Mouse (Mus musculus): ENCODE data around the gene Palld.

GRCm38 (mm10) chr8:61661611-61662010 lies 240.9 kb downstream of the Palld start:
- no peak for TF ChIP-seq POLR2A (IDR thresholded peaks at IDR 0.05; ENCODE audit: low read depth, low read length)
- no peak for TF ChIP-seq CTCF (IDR thresholded peaks at IDR 0.05; ENCODE audit: extremely low read depth, insufficient read length, insufficient replicate concordance, low read depth, low read length)

Measured in small intestine, adult 2 months (tissue).